Mouse (Mus musculus) hindbrain, embryonic 16.5 days (tissue): ENCODE results near the gene Gm20920. TPM values are rescaled to one million over a fixed set of nuclear protein-coding genes. Genes with fewer than 3 reads are reported as not detected.
"Not testable (repeated sequence)": the region's sequence is repeated elsewhere in the genome, so short reads cannot be mapped to it uniquely, and the experiment has no call there.

Experiments used
- ATAC-seq: fragments of 200-750 bp; cut with Nextera tagmentation; 2 replicates; pipeline ENCODE4 v1.8.0; 2017; ENCODE audit warnings: moderate TSS enrichment, moderate library complexity
- H3K27ac ChIP-seq: fragments of 300-500 bp; sonication (generic); 2 replicates; pipeline ENCODE4 v1.5.1; 2014; ENCODE audit warnings: low read depth, mild to moderate bottlenecking, control low read depth, low read length, moderate library complexity
- H3K27me3 ChIP-seq: fragments of 300-500 bp; sonication (generic); replicated peaks from 2 replicates; pipeline ENCODE4 v1.6.1; 2014; ENCODE audit warnings: low read length; ENCODE audit not compliant: control insufficient read depth, insufficient read depth
- H3K36me3 ChIP-seq: fragments of 300-500 bp; sonication (generic); 2 replicates; pipeline ENCODE4 v1.6.1; 2014; ENCODE audit warnings: mild to moderate bottlenecking, low read length, moderate library complexity, mixed read lengths; ENCODE audit not compliant: control insufficient read depth, insufficient read depth
- H3K4me1 ChIP-seq: fragments of 300-500 bp; sonication (generic); 2 replicates; pipeline ENCODE4 v1.6.1; 2014; ENCODE audit warnings: low read depth, low read length; ENCODE audit not compliant: control insufficient read depth, insufficient read depth
- H3K4me2 ChIP-seq: fragments of 300-500 bp; sonication (generic); 2 replicates; pipeline ENCODE4 v1.6.1; 2014; ENCODE audit warnings: mild to moderate bottlenecking, low read length, control low read depth, moderate library complexity
- H3K4me3 ChIP-seq: fragments of 300-500 bp; sonication (generic); 2 replicates; pipeline ENCODE4 v1.5.1; 2014; ENCODE audit warnings: mild to moderate bottlenecking, low read length, control low read depth, moderate library complexity
- H3K9ac ChIP-seq: fragments of 300-500 bp; sonication (generic); 2 replicates; pipeline ENCODE4 v1.6.1; 2014; ENCODE audit warnings: low read depth, mild to moderate bottlenecking, control low read depth, low read length, moderate library complexity
- H3K9me3 ChIP-seq: fragments of 300-500 bp; sonication (generic); 2 replicates; pipeline ENCODE4 v1.6.1; 2014; ENCODE audit warnings: mild to moderate bottlenecking, low read length, moderate library complexity; ENCODE audit not compliant: control insufficient read depth
- WGBS: fragments of 180-500 bp; shearing (Covaris S2); extraction: QIAGEN DNeasy Blood & Tissue Kit; methylation state at CpG from one replicate; pipeline ENCODE4 v1.1.7; 2014; 5-methylcytosine and 5-hydroxymethylcytosine counted together
- polyA plus RNA-seq: library from polyadenylated mRNA; unstranded; fragments of >200 nt; fragmentation: Nextera tagmentation; extraction: Ambion mirVana; gene quantifications from 2 replicates; pipeline ENCODE4 v1.2.1, GENCODE M21; 2015

The Gm20920 gene
- polyA plus RNA-seq = not detected in 2 replicates

DNA sequence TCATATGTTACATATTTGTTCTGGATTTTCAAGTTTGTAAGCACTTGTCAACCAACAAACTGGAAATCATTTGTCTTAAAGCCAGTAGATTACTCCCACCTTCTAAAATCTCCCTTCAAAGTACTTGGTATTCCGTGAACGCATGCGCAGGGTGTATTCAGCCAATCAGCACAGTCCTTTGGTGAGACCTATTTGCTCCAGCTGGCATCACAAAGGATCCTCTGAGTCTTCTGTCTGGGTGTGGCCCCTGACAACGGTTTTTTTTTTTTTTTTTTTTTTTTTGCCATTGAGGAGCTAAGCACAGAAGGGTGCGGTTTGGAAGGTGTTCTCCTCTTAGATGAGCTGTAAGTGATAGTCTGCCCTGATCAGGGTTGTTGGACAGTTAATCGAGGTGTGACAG is at the start of gene Gm20920:
Gene Gm20920 (plus strand): TSS at position 301 of the 400 bp plus-strand sequence.
- H3K4me3 ChIP-seq, H3K27me3 ChIP-seq: not testable (repeated sequence)
- no CpG with 5 or more reads among the region's 6 CpGs for WGBS

More for the DNA sequence above, at the start of gene Gm20920:
- H3K4me1 ChIP-seq, H3K27ac ChIP-seq, H3K9me3 ChIP-seq, ATAC-seq, H3K36me3 ChIP-seq, H3K4me2 ChIP-seq, H3K9ac ChIP-seq: not testable (repeated sequence)
